Mouse (Mus musculus): ENCODE data around the gene Nt5e. TPM values are rescaled to one million over a fixed set of nuclear protein-coding genes. Genes with fewer than 3 reads are reported as not detected.

Gene Nt5e
- polyA plus RNA-seq, 1 experiment from 2014 or later: 2.6 TPM

- H3K9me3 ChIP-seq (ENCODE audit: control insufficient read depth, low read length): no peaks in the 10 kb centered on the region
- ATAC-seq (ENCODE audit: insufficient number of reproducible peaks, low FRiP score, low TSS enrichment, low read depth) (no peak), DNase-seq (ENCODE audit: low spot score) (no peak)
- H3K9ac ChIP-seq (ENCODE audit: low read length): no peak overlapping the region
- no peak overlapping the region for H3K4me3 ChIP-seq (ENCODE audit: low read depth, low read length)
- no peaks in the 10 kb centered on the region for H3K27me3 ChIP-seq (ENCODE audit: control insufficient read depth, insufficient read depth, low read length)
- no peaks in the 10 kb centered on the region for H3K4me1 ChIP-seq (ENCODE audit: control insufficient read depth, insufficient read depth, low read length)
- no peak overlapping the region for H3K27ac ChIP-seq (replicated peaks; ENCODE audit: low read depth, low read length)
- H3K4me2 ChIP-seq (ENCODE audit: low read depth, severe bottlenecking): no peak overlapping the region
- 60% methylated on average over 1 of the region's 1 CpGs for WGBS
- no peaks in the 10 kb centered on the region for H3K36me3 ChIP-seq (ENCODE audit: control insufficient read depth, insufficient read depth, low read length)
Observed at GRCm38 (mm10) chr9:88416752-88417151, 89.8 kb downstream of the Nt5e start.

Other genes starting within 250 kb of the Nt5e start
- gene Snx14, start 111.8 kb downstream of the Nt5e start, polyA plus RNA-seq (2014; fragmentation: Nextera tagmentation; extraction: Ambion mirVana): 19.8 and 21.5 TPM in 2 replicates
- gene Gm20537, start 129.4 kb downstream of the Nt5e start, polyA plus RNA-seq (2014; fragmentation: Nextera tagmentation; extraction: Ambion mirVana): 0.61 and 1.0 TPM in 2 replicates
- gene Syncrip, start 155.4 kb downstream of the Nt5e start, polyA plus RNA-seq (2014; fragmentation: Nextera tagmentation; extraction: Ambion mirVana): 138 and 146 TPM in 2 replicates
- gene Zfp949, start 220.8 kb downstream of the Nt5e start, polyA plus RNA-seq (2014; fragmentation: Nextera tagmentation; extraction: Ambion mirVana): 9.0 and 10.3 TPM in 2 replicates